Mouse (Mus musculus) neural tube, embryonic 11.5 days (tissue): ENCODE measurements at regions not wholly inside any gene's neighbourhood (a gene's known extent, or its start where the extent isn't known, plus 50 kb on each side); places are given as distances from the start of the nearest gene placed in this dataset.

ENCODE experiments used
- ATAC-seq: fragments of 200-750 bp; cut with Nextera tagmentation; 2 replicates; pipeline ENCODE4 v1.8.0; 2017; ENCODE audit warnings: moderate number of reproducible peaks, mild to moderate bottlenecking, moderate TSS enrichment, moderate library complexity; ENCODE audit not compliant: insufficient read depth, low FRiP score, low TSS enrichment
- DNase-seq: peaks from one replicate; pipeline ENCODE4 v3.0.0-alpha.2; 2015; ENCODE audit warnings: low spot score
- H3K27ac ChIP-seq: fragments of 300-500 bp; sonication (generic); 2 replicates; pipeline ENCODE4 v1.5.1; 2014; ENCODE audit warnings: low read depth, mild to moderate bottlenecking, low read length
- H3K27me3 ChIP-seq: fragments of 300-500 bp; sonication (generic); 2 replicates; pipeline ENCODE4 v1.6.1; 2014; ENCODE audit warnings: mild to moderate bottlenecking, low read length, mixed read lengths; ENCODE audit not compliant: control insufficient read depth, insufficient read depth
- H3K36me3 ChIP-seq: fragments of 300-500 bp; sonication (generic); 2 replicates; pipeline ENCODE4 v1.6.1; 2014; ENCODE audit warnings: mild to moderate bottlenecking, low read length, moderate library complexity, mixed read lengths; ENCODE audit not compliant: control insufficient read depth, insufficient read depth
- H3K4me1 ChIP-seq: fragments of 300-500 bp; sonication (generic); 2 replicates; pipeline ENCODE4 v1.6.1; 2014; ENCODE audit warnings: low read length, mixed read lengths; ENCODE audit not compliant: control insufficient read depth, insufficient read depth
- H3K4me2 ChIP-seq: fragments of 300-500 bp; sonication (generic); 2 replicates; pipeline ENCODE4 v1.6.1; 2014; ENCODE audit warnings: low read depth, mild to moderate bottlenecking, moderate library complexity
- H3K4me3 ChIP-seq: fragments of 300-500 bp; sonication (generic); 2 replicates; pipeline ENCODE4 v1.5.1; 2014; ENCODE audit warnings: low read depth, low read length
- H3K9ac ChIP-seq: fragments of 300-500 bp; sonication (generic); 2 replicates; pipeline ENCODE4 v1.6.1; 2014; ENCODE audit warnings: mild to moderate bottlenecking, low read length
- H3K9me3 ChIP-seq: fragments of 300-500 bp; sonication (generic); 2 replicates; pipeline ENCODE4 v1.6.1; 2016; ENCODE audit warnings: low read length; ENCODE audit not compliant: control insufficient read depth
- WGBS: fragments of 180-500 bp; shearing (Covaris S2); extraction: QIAGEN DNeasy Blood & Tissue Kit; methylation state at CpG from one replicate; pipeline ENCODE4 v1.1.7; 2014; 5-methylcytosine and 5-hydroxymethylcytosine counted together

- H3K4me2 ChIP-seq: no peak overlapping the region
- no peak overlapping the region for H3K9ac ChIP-seq
- 85% methylated on average over 5 of the region's 5 CpGs for WGBS
- H3K4me3 ChIP-seq: no peak overlapping the region
- H3K4me1 ChIP-seq: no peaks in the 10 kb centered on the region
- no peak overlapping the region for H3K27ac ChIP-seq
- DNase-seq (no peak), ATAC-seq (no peak)
- no peaks in the 10 kb centered on the region for H3K27me3 ChIP-seq
- H3K9me3 ChIP-seq: no peaks in the 10 kb centered on the region
- no peaks in the 10 kb centered on the region for H3K36me3 ChIP-seq
Observed at GRCm38 (mm10) chr13:118441322-118442064, 54.4 kb upstream of the Mrps30 start.
